Mouse (Mus musculus) liver, adult 2 months (tissue): ENCODE data around the gene Btn1a1.

Experiments used
- CTCF ChIP-seq: fragments of 200-500 bp; IDR thresholded peaks from 2 replicates; pipeline ENCODE4 v1.5.1; 2011; ENCODE audit warnings: low read depth, low read length, control low read depth
- POLR2A ChIP-seq: fragments of 200-500 bp; IDR thresholded peaks from 2 replicates; pipeline ENCODE4 v1.6.1; 2011; ENCODE audit warnings: low read length, control low read depth; ENCODE audit not compliant: insufficient read depth; ENCODE audit errors: extremely low read depth

- TF ChIP-seq CTCF, result no peak
- no peak for TF ChIP-seq POLR2A
Observed at GRCm38 (mm10) chr13:23510127-23510526, 44.4 kb upstream of the Btn1a1 start.
